Mouse (Mus musculus) bone marrow, adult 2 months (tissue): ENCODE data around the gene Rtf1. TPM values are rescaled to one million over a fixed set of nuclear protein-coding genes. Genes with fewer than 3 reads are reported as not detected.
"Not testable (repeated sequence)": the region's sequence is repeated elsewhere in the genome, so short reads cannot be mapped to it uniquely, and the experiment has no call there.

Experiments used
- H3K27ac ChIP-seq: fragments of 200-500 bp; 2 replicates; pipeline ENCODE4 v1.5.1; 2012; ENCODE audit warnings: low read depth, mild to moderate bottlenecking, control low read depth, inconsistent platforms, low read length; ENCODE audit not compliant: control insufficient read depth, poor library complexity, insufficient read depth
- H3K4me1 ChIP-seq: fragments of 200-500 bp; 2 replicates; pipeline ENCODE4 v1.6.1; 2011; ENCODE audit warnings: low read length; ENCODE audit not compliant: control insufficient read depth, insufficient read depth
- H3K4me3 ChIP-seq: fragments of 200-500 bp; replicated peaks from 2 replicates; pipeline ENCODE3; 2011; ENCODE audit warnings: mild to moderate bottlenecking, low read depth, low read length, control low read depth; ENCODE audit not compliant: control insufficient read depth
- CTCF ChIP-seq: fragments of 200-500 bp; IDR thresholded peaks from 2 replicates; pipeline ENCODE4 v1.5.1; 2011; ENCODE audit warnings: low read length, control low read depth; ENCODE audit not compliant: control insufficient read depth, insufficient read depth
- POLR2A ChIP-seq: fragments of 200-500 bp; IDR thresholded peaks from 2 replicates; pipeline ENCODE4 v1.6.1; 2011; ENCODE audit warnings: low read depth, mild to moderate bottlenecking, control low read depth, low read length, borderline replicate concordance; ENCODE audit not compliant: control insufficient read depth
- WGBS: fragments of 180-500 bp; shearing (Covaris S2); methylation state at CpG from one replicate; pipeline ENCODE4 v1.1.7; 2018; 5-methylcytosine and 5-hydroxymethylcytosine counted together
- polyA plus RNA-seq: library from polyadenylated mRNA; stranded (reverse); fragments of >200 nt; gene quantifications from 2 replicates; pipeline ENCODE4 v1.2.4, GENCODE M21; 2011; ENCODE audit warnings: low replicate concordance; ENCODE audit not compliant: missing spikeins, insufficient read depth, insufficient read length

Gene Rtf1
- 14.6 and 18.3 TPM in 2 replicates for polyA plus RNA-seq

GRCm38 (mm10) chr2:119674525-119675214, at the start of gene Rtf1:
Gene Rtf1, plus strand, starts transcription at chr2:119675068.
- no peak for TF ChIP-seq CTCF
- TF ChIP-seq POLR2A, result peak; percentile 85
- no peaks in the 10 kb centered on the region for H3K4me1 ChIP-seq
- WGBS, result under 1% methylated on average over 58 of the region's 58 CpGs
- H3K27ac ChIP-seq, result peak within 1 kb of the TSS; percentile 86
- peak within 1 kb of the TSS; percentile 98 for H3K4me3 ChIP-seq

- H3K4me1 ChIP-seq, result no peaks in the 10 kb centered on the region
- no peak for TF ChIP-seq CTCF
- TF ChIP-seq POLR2A, result no peak
- WGBS, result 90% methylated on average over 1 of the region's 1 CpGs
Measured at GRCm38 (mm10) chr2:119636781-119637180, 38.1 kb upstream of the Rtf1 start.

GRCm38 (mm10) chr2:119641214-119641912, 33.5 kb upstream of the Rtf1 start:
- 74% methylated on average over 5 of the region's 5 CpGs for WGBS
- no peak for TF ChIP-seq CTCF
- TF ChIP-seq POLR2A, result no peak

More at GRCm38 (mm10) chr2:119636781-119637180, 38.1 kb upstream of the Rtf1 start:
- no peak overlapping the region for H3K27ac ChIP-seq
- H3K4me3 ChIP-seq, result no peak overlapping the region

GRCm38 (mm10) chr2:119644254-119644653, 30.6 kb upstream of the Rtf1 start:
- Histone ChIP-seq H3K4me1 (no peaks in the 10 kb centered on the region), H3K27ac (no peak overlapping the region), H3K4me3 (no peak overlapping the region)
- WGBS, result 91% methylated on average over 5 of the region's 5 CpGs
- TF ChIP-seq POLR2A (no peak), CTCF (no peak)

More at GRCm38 (mm10) chr2:119641214-119641912, 33.5 kb upstream of the Rtf1 start:
- Histone ChIP-seq H3K27ac (no peak overlapping the region), H3K4me3 (no peak overlapping the region), H3K4me1 (no peaks in the 10 kb centered on the region)

GRCm38 (mm10) chr2:119662220-119663182, 12.4 kb upstream of the Rtf1 start, which contains the start of gene Ndufaf1:
Gene Ndufaf1, minus strand, starts transcription at chr2:119662827.
- H3K27ac ChIP-seq, result peak within 1 kb of the TSS; percentile 2; the same call in 1 of the 2 replicates
- no peaks in the 10 kb centered on the region for H3K4me1 ChIP-seq
- WGBS, result under 1% methylated on average over 44 of the region's 44 CpGs
- TF ChIP-seq POLR2A (no peak), CTCF (no peak)
- peak within 1 kb of the TSS; percentile 94 for H3K4me3 ChIP-seq

- H3K27ac ChIP-seq, H3K4me1 ChIP-seq, H3K4me3 ChIP-seq: not testable (repeated sequence)
- 75% methylated on average over 20 of the region's 23 CpGs for WGBS
Measured at GRCm38 (mm10) chr2:119665744-119666143, 9.1 kb upstream of the Rtf1 start.

GRCm38 (mm10) chr2:119669010-119669409, 5.9 kb upstream of the Rtf1 start:
- peak; percentile 50; the same call in 1 of the 2 replicates for TF ChIP-seq CTCF
- no peak for TF ChIP-seq POLR2A
- Histone ChIP-seq H3K27ac (no peak overlapping the region), H3K4me1 (no peaks in the 10 kb centered on the region), H3K4me3 (no peak overlapping the region)
- WGBS, result 41% methylated on average over 7 of the region's 7 CpGs
